Mouse (Mus musculus): ENCODE results near the gene Nos1ap. TPM values are rescaled to one million over a fixed set of nuclear protein-coding genes. Genes with fewer than 3 reads are reported as not detected.

Nos1ap gene
- total RNA-seq, 2 experiments from 2014 or later, result 166 to 204 TPM

Other genes with a start within 250 kb of the Nos1ap start
- gene Olfml2b, start 54.7 kb upstream of the Nos1ap start, total RNA-seq (2021), result 10 to 100 TPM; 35.6 to 44.2 TPM

All from layer of hippocampus, postnatal 25 days (tissue).